Mouse (Mus musculus): ENCODE measurements around the gene Gpr37l1.
"Not testable (repeated sequence)": the region's sequence is repeated elsewhere in the genome, so short reads cannot be mapped to it uniquely, and the experiment has no call there.

Gene Gpr37l1

GRCm38 (mm10) chr1:135124573-135125363, 42.7 kb downstream of the Gpr37l1 start:
- no peak for DNase-seq (ENCODE audit: low read depth, low spot score)

GRCm38 (mm10) chr1:135112661-135113060, 54.8 kb downstream of the Gpr37l1 start:
- DNase-seq (ENCODE audit: low read depth, low spot score): peak; percentile 82

- not testable (repeated sequence) for DNase-seq (ENCODE audit: low read depth, low spot score)
These were observed 56.2 kb downstream of the Gpr37l1 start for GRCm38 (mm10) chr1:135111271-135111670.

All from CD4-positive helper T cell, adult 2 months (primary cell).